Mouse (Mus musculus) thymus, adult 2 months (tissue): ENCODE results near the gene Celf2.

Experiments
- CTCF ChIP-seq: fragments of 200-500 bp; IDR thresholded peaks from 2 replicates; pipeline ENCODE4 v1.5.1; 2012; ENCODE audit warnings: mild to moderate bottlenecking, control low read depth, low read length, moderate library complexity, borderline replicate concordance; ENCODE audit not compliant: control insufficient read depth, poor library complexity, insufficient read depth; ENCODE audit errors: extremely low read depth
- POLR2A ChIP-seq: fragments of 200-500 bp; IDR thresholded peaks from 2 replicates; pipeline ENCODE4 v1.6.1; 2012; ENCODE audit warnings: mild to moderate bottlenecking, low read length, control low read depth, moderate library complexity; ENCODE audit not compliant: control insufficient read depth, poor library complexity, insufficient read depth; ENCODE audit errors: extremely low read depth

- TF ChIP-seq CTCF: no peak
- no peak for TF ChIP-seq POLR2A
These were observed 835.0 kb downstream of the Celf2 start for GRCm38 (mm10) chr2:6674401-6674800.
